Mouse (Mus musculus): ENCODE measurements around the gene Ino80. TPM values are rescaled to one million over a fixed set of nuclear protein-coding genes. Genes with fewer than 3 reads are reported as not detected.

Ino80 gene
- polyA plus RNA-seq, 1 experiment from 2014 or later, result 10.9 TPM

DNA sequence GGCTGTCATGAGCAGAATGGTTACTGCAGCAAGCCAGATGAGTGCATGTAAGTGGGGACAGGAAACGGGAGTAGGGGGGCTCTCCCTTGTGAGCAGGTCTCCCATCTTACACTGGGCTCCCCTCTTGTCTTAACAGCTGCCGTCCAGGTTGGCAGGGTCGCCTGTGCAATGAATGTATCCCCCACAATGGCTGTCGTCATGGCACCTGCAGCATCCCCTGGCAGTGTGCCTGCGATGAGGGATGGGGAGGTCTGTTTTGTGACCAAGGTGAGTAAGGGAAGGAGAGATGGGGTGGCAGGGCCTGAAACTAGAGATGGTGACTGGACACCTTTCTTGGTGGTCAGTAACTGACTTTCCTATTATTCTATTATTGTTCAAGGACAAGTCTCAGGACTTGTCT is 148.9 kb downstream of the Ino80 start:
- no peak overlapping the region for H3K27ac ChIP-seq
- H3K36me3 ChIP-seq (ENCODE audit: inconsistent target), result no peaks in the 10 kb centered on the region
- no peak overlapping the region for H3K4me3 ChIP-seq (ENCODE audit: inconsistent target)
- H3K79me2 ChIP-seq (ENCODE audit: inconsistent target), result no peaks in the 10 kb centered on the region
- WGBS (ENCODE audit: missing documents), result 78% methylated on average over 5 of the region's 5 CpGs

DNA sequence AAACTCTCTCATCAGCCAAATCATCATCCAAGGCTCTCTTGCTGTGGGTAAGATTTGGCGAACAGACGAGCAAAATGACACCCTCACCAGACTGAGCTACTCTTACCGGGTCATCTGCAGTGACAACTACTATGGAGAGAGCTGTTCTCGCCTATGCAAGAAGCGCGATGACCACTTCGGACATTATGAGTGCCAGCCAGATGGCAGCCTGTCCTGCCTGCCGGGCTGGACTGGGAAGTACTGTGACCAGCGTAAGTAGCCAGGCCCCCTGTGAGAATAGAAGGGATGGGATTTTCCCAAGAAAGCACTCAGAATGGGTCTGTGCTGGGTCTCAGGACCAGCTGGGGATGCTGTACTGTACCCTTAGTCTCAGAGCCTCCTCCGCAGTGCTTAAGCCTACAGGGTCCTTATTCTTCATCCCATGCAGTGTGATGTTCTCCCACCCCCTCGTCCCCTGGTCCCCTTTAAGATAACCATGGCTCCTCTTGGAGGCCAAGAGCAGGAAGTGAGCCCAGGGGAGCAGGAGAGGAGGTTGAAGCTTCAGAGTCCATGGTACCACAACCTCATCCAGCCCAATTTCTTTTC is 149.5 kb downstream of the Ino80 start:
- no peaks in the 10 kb centered on the region for H3K79me2 ChIP-seq (ENCODE audit: inconsistent target)
- no peak overlapping the region for H3K4me3 ChIP-seq (ENCODE audit: inconsistent target)
- no peaks in the 10 kb centered on the region for H3K36me3 ChIP-seq (ENCODE audit: inconsistent target)
- H3K27ac ChIP-seq, result no peak overlapping the region
- WGBS (ENCODE audit: missing documents), result 88% methylated on average over 11 of the region's 11 CpGs

DNA sequence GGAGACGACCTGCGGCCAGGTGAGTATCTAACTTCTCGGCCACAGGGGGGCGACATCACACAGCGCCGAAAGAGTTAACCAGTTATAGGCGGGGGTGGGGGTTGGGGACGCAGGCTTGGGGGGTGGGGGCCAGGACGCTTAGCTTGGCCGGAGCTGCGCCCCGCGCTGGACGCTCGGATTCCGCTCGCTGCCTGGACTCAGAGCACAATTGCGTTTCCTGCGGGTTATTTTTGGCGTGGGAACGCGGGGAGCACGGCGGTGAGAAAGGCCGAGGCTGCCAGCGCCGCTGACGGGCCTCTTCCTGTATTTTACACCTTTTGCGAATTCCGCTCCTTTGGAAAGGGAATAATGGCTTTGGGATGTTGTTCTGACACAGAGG is 150.4 kb downstream of the Ino80 start:
- Histone ChIP-seq H3K27ac (no peak overlapping the region), H3K79me2 (ENCODE audit: inconsistent target) (no peaks in the 10 kb centered on the region), H3K4me3 (ENCODE audit: inconsistent target) (no peak overlapping the region), H3K36me3 (ENCODE audit: inconsistent target) (no peaks in the 10 kb centered on the region)
- WGBS (ENCODE audit: missing documents), result 2% methylated on average over 25 of the region's 30 CpGs

DNA sequence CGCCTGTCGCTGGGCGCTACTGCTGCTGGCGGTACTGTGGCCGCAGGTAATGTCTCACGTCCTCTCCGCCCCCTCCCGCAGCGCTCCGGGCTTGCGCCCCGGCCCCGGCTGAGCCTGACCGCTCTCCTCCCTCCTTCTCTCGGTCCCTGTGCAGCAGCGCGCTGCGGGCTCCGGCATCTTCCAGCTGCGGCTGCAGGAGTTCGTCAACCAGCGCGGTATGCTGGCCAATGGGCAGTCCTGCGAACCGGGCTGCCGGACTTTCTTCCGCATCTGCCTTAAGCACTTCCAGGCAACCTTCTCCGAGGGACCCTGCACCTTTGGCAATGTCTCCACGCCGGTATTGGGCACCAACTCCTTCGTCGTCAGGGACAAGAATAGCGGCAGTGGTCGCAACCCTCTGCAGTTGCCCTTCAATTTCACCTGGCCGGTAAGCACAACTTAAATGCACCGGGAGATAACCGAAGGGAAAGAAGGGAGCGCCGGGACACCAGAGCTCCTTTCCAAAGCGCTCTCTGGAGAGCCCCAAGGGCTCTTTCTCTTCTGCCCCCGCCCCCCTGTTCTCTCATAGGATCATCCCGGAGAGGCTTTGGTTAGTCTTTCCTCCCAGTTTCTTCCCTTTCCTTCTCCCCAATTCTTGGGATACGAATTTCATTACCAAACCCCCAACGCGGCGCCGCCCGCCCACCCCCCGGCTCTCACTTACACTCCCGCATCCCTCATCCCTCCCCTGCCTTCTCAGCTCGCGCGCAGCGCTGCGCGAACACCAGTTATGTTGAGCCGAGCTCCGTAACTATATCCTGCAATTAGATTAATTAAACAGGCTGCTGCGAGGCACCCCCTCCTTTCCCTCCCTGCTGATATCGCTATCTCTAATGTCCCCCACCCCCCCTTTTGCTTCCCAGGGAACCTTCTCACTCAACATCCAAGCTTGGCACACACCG is 151.1 kb downstream of the Ino80 start:
- Histone ChIP-seq H3K36me3 (ENCODE audit: inconsistent target) (no peaks in the 10 kb centered on the region), H3K4me3 (ENCODE audit: inconsistent target) (no peak overlapping the region; the same call in 1 of the 2 replicates), H3K79me2 (ENCODE audit: inconsistent target) (no peaks in the 10 kb centered on the region), H3K27ac (no peak overlapping the region)
- WGBS (ENCODE audit: missing documents), result under 1% methylated on average over 57 of the region's 61 CpGs

DNA sequence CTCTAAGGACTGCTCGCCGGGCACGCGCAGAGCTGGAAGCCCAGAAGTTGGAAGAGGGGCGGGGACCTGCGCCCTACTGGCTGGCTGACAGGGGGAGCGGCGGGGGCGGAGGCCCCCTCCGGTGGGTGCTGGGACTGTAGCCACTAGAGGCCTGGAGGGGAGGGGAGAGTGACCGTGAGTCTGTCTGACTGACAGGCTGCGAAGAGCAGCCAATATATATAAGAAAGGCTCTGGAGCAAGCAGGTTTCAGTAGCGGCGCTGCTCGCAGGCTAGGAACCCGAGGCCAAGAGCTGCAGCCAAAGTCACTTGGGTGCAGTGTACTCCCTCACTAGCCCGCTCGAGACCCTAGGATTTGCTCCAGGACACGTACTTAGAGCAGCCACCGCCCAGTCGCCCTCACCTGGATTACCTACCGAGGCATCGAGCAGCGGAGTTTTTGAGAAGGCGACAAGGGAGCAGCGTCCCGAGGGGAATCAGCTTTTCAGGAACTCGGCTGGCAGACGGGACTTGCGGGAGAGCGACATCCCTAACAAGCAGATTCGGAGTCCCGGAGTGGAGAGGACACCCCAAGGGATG is 151.8 kb downstream of the Ino80 start, which contains the start of gene Dll4:
Gene Dll4, plus strand, starts transcription at position 217 of the 576 bp plus-strand sequence.
- H3K79me2 ChIP-seq (ENCODE audit: inconsistent target), result no peaks in the 10 kb centered on the region
- H3K27ac ChIP-seq, result no peak within 1 kb of the TSS
- no peak within 1 kb of the TSS; the same call in 1 of the 2 replicates for H3K4me3 ChIP-seq (ENCODE audit: inconsistent target)
- WGBS (ENCODE audit: missing documents), result 1% methylated on average over 33 of the region's 33 CpGs
- H3K36me3 ChIP-seq (ENCODE audit: inconsistent target), result no peaks in the 10 kb centered on the region

DNA sequence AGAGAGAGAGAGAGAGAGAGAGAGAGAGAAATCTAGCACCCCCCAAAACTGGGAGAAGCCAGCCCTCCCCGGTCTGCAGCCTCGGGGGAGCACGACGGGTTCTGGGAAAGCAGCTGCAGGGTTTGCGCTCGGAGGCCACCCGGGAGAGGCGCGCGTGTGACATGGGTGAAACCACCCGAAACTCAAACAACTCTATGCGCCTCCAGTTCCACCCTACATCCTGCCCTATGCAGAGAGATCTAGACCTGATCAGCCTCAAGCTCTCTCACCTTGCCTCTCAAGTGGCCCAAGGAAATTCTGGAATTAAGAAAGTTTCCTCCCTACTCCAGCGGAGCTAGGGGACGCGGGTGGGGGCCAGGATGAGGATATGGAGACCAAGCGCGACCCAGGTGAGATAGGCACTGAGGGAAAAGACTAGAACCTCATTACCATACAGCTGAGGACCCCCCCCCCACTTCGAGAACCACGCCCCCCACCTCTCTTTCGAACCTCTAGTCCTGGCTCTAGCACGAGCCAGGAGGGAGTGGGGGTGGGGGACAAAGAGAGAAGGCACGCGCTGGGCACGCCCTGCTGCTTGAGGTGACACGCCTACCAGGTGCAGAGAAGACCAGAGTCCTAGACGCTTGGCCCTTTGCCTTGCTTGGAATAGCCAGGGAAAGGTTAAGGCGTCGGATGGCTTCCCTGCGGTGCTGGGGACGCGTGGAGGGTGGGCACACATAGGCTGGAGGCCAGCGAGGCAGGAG is 152.7 kb downstream of the Ino80 start:
- Histone ChIP-seq H3K27ac (no peak overlapping the region), H3K79me2 (ENCODE audit: inconsistent target) (no peaks in the 10 kb centered on the region), H3K4me3 (ENCODE audit: inconsistent target) (no peak overlapping the region), H3K36me3 (ENCODE audit: inconsistent target) (no peaks in the 10 kb centered on the region)
- 2% methylated on average over 32 of the region's 32 CpGs for WGBS (ENCODE audit: missing documents)

DNA sequence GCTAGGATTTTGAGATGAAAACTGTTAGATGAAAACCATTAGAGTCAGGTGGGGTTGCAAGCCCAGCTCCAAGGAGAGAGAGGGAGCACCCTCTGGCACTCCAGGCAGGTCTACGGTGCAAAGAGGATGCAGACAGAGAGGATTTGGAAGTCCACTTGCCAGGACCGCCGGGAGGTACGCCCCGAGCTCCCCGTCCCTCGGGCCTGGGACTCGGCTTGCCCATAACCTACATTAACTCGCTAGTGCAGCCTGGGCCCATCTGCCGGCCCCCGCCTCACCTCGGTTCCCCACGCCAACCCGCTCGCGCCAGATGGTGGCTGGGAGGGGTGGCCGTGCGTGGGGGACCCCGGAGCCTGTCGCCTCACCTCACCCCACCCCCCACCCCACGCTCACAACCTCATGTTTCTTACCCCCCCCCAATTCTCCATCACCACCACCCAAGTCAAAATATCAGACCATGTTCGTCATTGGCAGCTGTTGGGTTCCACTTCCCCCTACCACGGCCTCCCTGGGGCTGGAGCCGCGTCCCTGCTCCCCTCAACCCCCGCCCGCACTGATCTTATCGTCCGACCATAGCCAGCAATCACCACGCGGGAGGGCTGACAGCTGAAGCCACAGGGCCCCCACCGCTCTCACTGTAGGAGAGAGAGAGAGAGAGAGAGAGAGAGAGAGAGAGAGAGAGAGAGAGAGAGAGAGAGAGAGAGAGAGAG is 153.5 kb downstream of the Ino80 start:
- WGBS (ENCODE audit: missing documents), result 51% methylated on average over 13 of the region's 32 CpGs
- Histone ChIP-seq H3K79me2 (ENCODE audit: inconsistent target) (no peaks in the 10 kb centered on the region), H3K4me3 (ENCODE audit: inconsistent target) (no peak overlapping the region)

More for the DNA sequence above, 153.5 kb downstream of the Ino80 start:
- H3K27ac ChIP-seq, result no peak overlapping the region
- H3K36me3 ChIP-seq (ENCODE audit: inconsistent target), result no peaks in the 10 kb centered on the region

Other genes with a start within 250 kb of the Ino80 start
- gene Ppp1r14d, start 247.8 kb downstream of the Ino80 start, polyA plus RNA-seq (2018), result not detected in 3 replicates
- gene Spint1, start 240.3 kb downstream of the Ino80 start, polyA plus RNA-seq (2018), result 0.32 to 0.56 TPM (median 0.54 TPM) in 3 replicates
- 3.1 to 15.6 TPM (median 13.6 TPM) in 3 replicates for gene Rhov, start 206.4 kb downstream of the Ino80 start, polyA plus RNA-seq (2018)
- 37.4 to 56.2 TPM (median 46.6 TPM) in 3 replicates for gene Vps18, start 188.9 kb downstream of the Ino80 start, polyA plus RNA-seq (2018)
- gene Dll4, start 151.9 kb downstream of the Ino80 start, polyA plus RNA-seq (2018), result not detected in 3 replicates
- 0.11 to 0.31 TPM in 2 of 3 replicates, not detected in the other for gene Chac1, start 126.5 kb downstream of the Ino80 start, polyA plus RNA-seq (2018)
- gene Exd1, start 69.9 kb upstream of the Ino80 start, polyA plus RNA-seq (2018), result 0.07 to 0.10 TPM (median 0.09 TPM) in 3 replicates
- gene Chp1, start 70.0 kb upstream of the Ino80 start, polyA plus RNA-seq (2018), result 58.0 to 67.1 TPM (median 58.9 TPM) in 3 replicates
- gene Nusap1, start 140.6 kb upstream of the Ino80 start, polyA plus RNA-seq (2018), result 0.55 to 8.9 TPM (median 3.7 TPM) in 3 replicates
- 0.87 to 6.7 TPM (median 3.3 TPM) in 3 replicates for gene Oip5, start 140.8 kb upstream of the Ino80 start, polyA plus RNA-seq (2018)
- gene Ndufaf1, start 185.1 kb upstream of the Ino80 start, polyA plus RNA-seq (2018), result 15.3 to 19.7 TPM (median 16.5 TPM) in 3 replicates
- 23.0 to 38.2 TPM (median 23.7 TPM) in 3 replicates for gene Rtf1, start 197.4 kb upstream of the Ino80 start, polyA plus RNA-seq (2018)

Measured in macrophage (primary cell).